Mouse (Mus musculus) adrenal gland, adult (tissue): ENCODE measurements around the gene Lancl3.
"Not testable (repeated sequence)": the region's sequence is repeated elsewhere in the genome, so short reads cannot be mapped to it uniquely, and the experiment has no call there.

ENCODE experiments used
- DNase-seq, 2 experiments: peaks; one replicate each; pipeline ENCODE4 v3.0.0; 2022 to 2023; ENCODE audit warnings: low spot score in 1 of 2; ENCODE audit not compliant: inconsistent age in 2 of 2

The Lancl3 gene

GRCm38 (mm10) chrX:9257831-9258230, 58.1 kb downstream of the Lancl3 start:
- DNase-seq = no peak

GRCm38 (mm10) chrX:9259267-9259666, 59.6 kb downstream of the Lancl3 start:
- DNase-seq = no peak

- no peak for DNase-seq
Measured at GRCm38 (mm10) chrX:9271112-9271511, 71.4 kb downstream of the Lancl3 start.

GRCm38 (mm10) chrX:9271947-9272459, 72.3 kb downstream of the Lancl3 start:
- no peak for DNase-seq

GRCm38 (mm10) chrX:9272460-9273361, 73.0 kb downstream of the Lancl3 start, which contains the start of gene Xk:
Gene Xk, plus strand, starts transcription at chrX:9272756.
- peak; percentile 59 to 81 for DNase-seq

- no peak for DNase-seq
Measured at GRCm38 (mm10) chrX:9273377-9274002, 73.8 kb downstream of the Lancl3 start.

- DNase-seq = no peak
Measured at GRCm38 (mm10) chrX:9274321-9274720, 74.6 kb downstream of the Lancl3 start.

- not testable (repeated sequence) for DNase-seq
Measured at GRCm38 (mm10) chrX:9283464-9283863, 83.8 kb downstream of the Lancl3 start, which contains the start of gene H2al1m. Gene H2al1m, plus strand, starts transcription at chrX:9283764.

GRCm38 (mm10) chrX:9293140-9293829, 93.6 kb downstream of the Lancl3 start:
- DNase-seq = not testable (repeated sequence)

GRCm38 (mm10) chrX:9298413-9298864, 98.7 kb downstream of the Lancl3 start:
- DNase-seq = no peak

- DNase-seq = no peak
Measured at GRCm38 (mm10) chrX:9302791-9303190, 103.1 kb downstream of the Lancl3 start.

- no peak for DNase-seq
Measured at GRCm38 (mm10) chrX:9303455-9303854, 103.8 kb downstream of the Lancl3 start.

- not testable (repeated sequence) for DNase-seq
Measured at GRCm38 (mm10) chrX:9316457-9316856, 116.8 kb downstream of the Lancl3 start.
